ENCODE assay signal across 10 mouse cellular contexts in the genomic region with DNA sequence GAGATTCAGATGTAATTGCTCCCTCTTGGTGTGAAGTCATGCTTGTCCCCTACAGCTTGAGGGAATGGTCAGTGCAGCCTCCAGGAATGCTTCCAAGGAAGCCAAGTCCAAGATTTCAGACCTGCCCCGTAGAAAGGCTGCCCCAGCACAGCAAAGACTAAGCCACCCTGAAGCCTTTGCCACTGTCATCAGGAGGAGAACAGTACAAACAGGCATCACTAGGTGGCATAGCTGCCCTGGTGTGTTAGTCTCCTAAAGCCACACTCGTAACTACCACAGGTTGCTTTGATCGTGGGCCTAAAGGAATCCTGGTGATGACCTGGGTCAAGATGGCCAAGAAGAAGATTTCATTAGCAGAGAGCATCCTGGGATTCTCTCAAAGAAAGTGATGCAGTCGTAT.
A peak's percentile ranks its signal among the peaks of the same experiment; 100 is the strongest.
DNase-seq lines count a peak whose midpoint lies in the region; ATAC-seq and TF ChIP-seq lines count a peak whose summit lies in the region.
"Had no signal": no experiment of that assay in that cellular context is flagged by ENCODE, and none has a peak within 500 bp of the region (broad histone marks: within the 10 kb centered on the region; RNA-seq: fewer than 3 reads in every experiment).

No protein-coding gene starts in this region.

- peak; percentile 72 for TF ChIP-seq CTCF in heart, adult 2 months (IDR thresholded peaks at IDR 0.05)
- peak; percentile 58 for TF ChIP-seq CTCF in lung, postnatal 0 days (IDR thresholded peaks at IDR 0.05)

- H3K27me3 ChIP-seq in heart, adult 2 months (ENCODE audit: control insufficient read depth, insufficient read depth, low read length) = no peaks in the 10 kb centered on the region
- H3K27me3 ChIP-seq in heart, embryonic 10.5 days (ENCODE audit: insufficient read depth, poor library complexity, severe bottlenecking) = no peaks in the 10 kb centered on the region
- H3K27me3 ChIP-seq in lung, postnatal 0 days (replicated peaks; ENCODE audit: insufficient read depth, low read length) = no peaks in the 10 kb centered on the region
- H3K27me3 ChIP-seq: hindbrain, embryonic 13.5 days; limb, embryonic 15.5 days had no signal

- 47% methylated on average over 4 of the region's 4 CpGs for WGBS in heart, adult 2 months
- 76% methylated on average over 4 of the region's 4 CpGs for WGBS in heart, embryonic 10.5 days
- WGBS in lung, postnatal 0 days = 69% methylated on average over 4 of the region's 4 CpGs

- no peak for TF ChIP-seq POLR2A in heart, adult 2 months (IDR thresholded peaks at IDR 0.05; ENCODE audit: insufficient read depth, low read depth, low read length)

- peaks cover 1% of the 10 kb centered on the region; the same call in 1 of the 2 replicates for H3K4me1 ChIP-seq in heart, adult 2 months (ENCODE audit: control insufficient read depth, insufficient read depth, low read length)
- peaks cover 11% of the 10 kb centered on the region for H3K4me1 ChIP-seq in heart, embryonic 10.5 days
- no peaks in the 10 kb centered on the region; the same call in 1 of the 2 replicates for H3K4me1 ChIP-seq in lung, postnatal 0 days (ENCODE audit: insufficient read depth, low read depth, low read length)
- H3K4me1 ChIP-seq: hindbrain, embryonic 13.5 days had no signal

- peak in 1 of 2 experiments; percentile 31 for DNase-seq in heart, adult 2 months
- DNase-seq in heart, embryonic 10.5 days (ENCODE audit: low spot score) = no peak
- DNase-seq in lung, postnatal 0 days (ENCODE audit: low spot score) = no peak
- DNase-seq in lung, postnatal 4 days = no peak
- peak; percentile 23 to 43 for DNase-seq in left cerebral cortex, postnatal 25 days (ENCODE audit: low spot score in 2 of 2)
- DNase-seq in thymus, postnatal 14 days = no peak
- DNase-seq in gastrocnemius, postnatal 25 days = no peak

- intact Hi-C loops in heart, adult 2 months (cut with DNase I) = loop anchor here (5.0 kb wide), 3 partner anchors 127 to 537 kb away; no protein-coding TSS in a partner anchor
- intact Hi-C loops in left cerebral cortex, postnatal 25 days (cut with DNase I) = loop anchor here (5.0 kb wide), 1 partner anchor 467 kb away; no protein-coding TSS in a partner anchor

- no peak overlapping the region for H3K4me2 ChIP-seq in lung, postnatal 0 days (replicated peaks; ENCODE audit: low read depth, low read length)
- H3K4me2 ChIP-seq: hindbrain, embryonic 13.5 days; limb, embryonic 15.5 days had no signal

- H3K79me2 ChIP-seq in heart, adult 2 months (replicated peaks; ENCODE audit: control insufficient read depth, insufficient read depth, low read length) = no peaks in the 10 kb centered on the region

- no peak overlapping the region for H3K9ac ChIP-seq in heart, adult 2 months (ENCODE audit: low read depth, low read length)
- no peak overlapping the region for H3K9ac ChIP-seq in lung, postnatal 0 days (replicated peaks; ENCODE audit: low read depth)
- H3K9ac ChIP-seq: hindbrain, embryonic 13.5 days; limb, embryonic 15.5 days had no signal

- no peak overlapping the region for H3K4me3 ChIP-seq in heart, adult 2 months
- no peak overlapping the region for H3K4me3 ChIP-seq in heart, embryonic 10.5 days
- no peak overlapping the region for H3K4me3 ChIP-seq in lung, postnatal 0 days (ENCODE audit: low read depth, low read length)
- H3K4me3 ChIP-seq: hindbrain, embryonic 13.5 days; limb, embryonic 15.5 days had no signal

- no peak for ATAC-seq in lung, postnatal 0 days
- ATAC-seq in common myeloid progenitor, adult 5-6 weeks (replicated peaks; ENCODE audit: low read depth, poor library complexity, severe bottlenecking) = peak; percentile 54; the same call in 1 of the 2 replicates

- no peaks in the 10 kb centered on the region for H3K36me3 ChIP-seq in heart, adult 2 months (ENCODE audit: control insufficient read depth, insufficient read depth, low read length)
- no peaks in the 10 kb centered on the region for H3K36me3 ChIP-seq in heart, embryonic 10.5 days
- H3K36me3 ChIP-seq in lung, postnatal 0 days (ENCODE audit: insufficient read depth, low read length) = no peaks in the 10 kb centered on the region
- H3K36me3 ChIP-seq: hindbrain, embryonic 13.5 days; limb, embryonic 15.5 days had no signal

- no peak overlapping the region for H3K27ac ChIP-seq in heart, adult 2 months
- no peak overlapping the region for H3K27ac ChIP-seq in heart, embryonic 10.5 days
- no peak overlapping the region for H3K27ac ChIP-seq in lung, postnatal 0 days (ENCODE audit: low read length)
- H3K27ac ChIP-seq: hindbrain, embryonic 13.5 days; limb, embryonic 15.5 days had no signal

- 0 out of 2 replicates have a peak, but pooled peaks have one; percentile 30 for TF ChIP-seq EP300 in heart, adult 2 months (IDR thresholded peaks at IDR 0.05; ENCODE audit: insufficient read depth, low read depth, low read length)
- TF ChIP-seq EP300 in lung, postnatal 0 days (IDR thresholded peaks at IDR 0.05) = no peak

- H3K9me3 ChIP-seq in heart, embryonic 10.5 days = no peaks in the 10 kb centered on the region
- H3K9me3 ChIP-seq in lung, postnatal 0 days (ENCODE audit: low read length) = no peaks in the 10 kb centered on the region
- H3K9me3 ChIP-seq: hindbrain, embryonic 13.5 days; limb, embryonic 15.5 days had no signal

Comparison
In these comparisons a context has a peak if more than half of its experiments do, and no peak if none do; other contexts are left out.
1. DNase-seq: peak in left cerebral cortex, postnatal 25 days (2 of 2); none in heart, embryonic 10.5 days (single experiment), lung, postnatal 0 days (single experiment), lung, postnatal 4 days (0 of 2), thymus, postnatal 14 days (single experiment) and gastrocnemius, postnatal 25 days (single experiment).